Mouse (Mus musculus): ENCODE measurements around the gene Raly. TPM values are rescaled to one million over a fixed set of nuclear protein-coding genes. Genes with fewer than 3 reads are reported as not detected.

Raly gene
- polyA plus RNA-seq, 1 experiment from 2014 or later: 53.6 TPM

GRCm38 (mm10) chr2:154786776-154787175 lies 4.1 kb upstream of the Raly start:
- 70% methylated on average over 11 of the region's 11 CpGs for WGBS
- Histone ChIP-seq H3K27me3 (no peaks in the 10 kb centered on the region), H3K9ac (no peak overlapping the region), H3K36me3 (no peaks in the 10 kb centered on the region), H3K4me1 (0 out of 2 replicates have a peak, but pooled peaks cover 6% of the 10 kb centered on the region), H3K4me2 (no peak overlapping the region), H3K27ac (no peak overlapping the region), H3K4me3 (no peak overlapping the region), H3K9me3 (no peaks in the 10 kb centered on the region)
- ATAC-seq (ENCODE audit: insufficient number of reproducible peaks, low FRiP score, low TSS enrichment, low read depth): no peak

GRCm38 (mm10) chr2:154789381-154789780 lies 1.5 kb upstream of the Raly start:
- ATAC-seq (ENCODE audit: insufficient number of reproducible peaks, low FRiP score, low TSS enrichment, low read depth): no peak
- H3K36me3 ChIP-seq: no peaks in the 10 kb centered on the region
- H3K4me2 ChIP-seq: no peak overlapping the region
- peaks cover 21% of the 10 kb centered on the region for H3K4me1 ChIP-seq
- H3K27ac ChIP-seq: no peak overlapping the region
- 71% methylated on average over 6 of the region's 6 CpGs for WGBS
- H3K27me3 ChIP-seq: no peaks in the 10 kb centered on the region
- no peak overlapping the region for H3K4me3 ChIP-seq
- H3K9me3 ChIP-seq: no peaks in the 10 kb centered on the region
- no peak overlapping the region for H3K9ac ChIP-seq

- Histone ChIP-seq H3K4me1 (peaks cover 22% of the 10 kb centered on the region), H3K36me3 (no peaks in the 10 kb centered on the region), H3K9me3 (no peaks in the 10 kb centered on the region), H3K4me2 (peak overlapping the region; percentile 70), H3K27me3 (no peaks in the 10 kb centered on the region), H3K4me3 (peak overlapping the region; percentile 98), H3K27ac (peak overlapping the region; percentile 68), H3K9ac (0 out of 2 replicates have a peak overlapping the region, but pooled peaks have one; percentile 31)
- 7% methylated on average over 14 of the region's 14 CpGs for WGBS
- ATAC-seq (ENCODE audit: insufficient number of reproducible peaks, low FRiP score, low TSS enrichment, low read depth): no peak
Measured at GRCm38 (mm10) chr2:154789977-154790655, 780 bp upstream of the Raly start.

GRCm38 (mm10) chr2:154791661-154792642 lies 1.1 kb downstream of the Raly start:
- under 1% methylated on average over 62 of the region's 67 CpGs for WGBS

GRCm38 (mm10) chr2:154803372-154803771 lies 12.5 kb downstream of the Raly start:
- WGBS: 72% methylated on average over 1 of the region's 1 CpGs
- Histone ChIP-seq H3K27ac (no peak overlapping the region), H3K4me2 (no peak overlapping the region), H3K4me3 (no peak overlapping the region), H3K9ac (no peak overlapping the region), H3K27me3 (no peaks in the 10 kb centered on the region), H3K36me3 (0 out of 2 replicates have a peak, but pooled peaks cover 3% of the 10 kb centered on the region), H3K4me1 (peaks cover 14% of the 10 kb centered on the region), H3K9me3 (no peaks in the 10 kb centered on the region)
- no peak for ATAC-seq (ENCODE audit: insufficient number of reproducible peaks, low FRiP score, low TSS enrichment, low read depth)

More at GRCm38 (mm10) chr2:154791661-154792642, 1.1 kb downstream of the Raly start:
- peaks cover 25% of the 10 kb centered on the region for H3K4me1 ChIP-seq
- no peaks in the 10 kb centered on the region for H3K9me3 ChIP-seq
- 0 out of 2 replicates have a peak, but pooled peaks have one; percentile 2 for ATAC-seq (ENCODE audit: insufficient number of reproducible peaks, low FRiP score, low TSS enrichment, low read depth)
- H3K27ac ChIP-seq: peak overlapping the region; percentile 99
- H3K36me3 ChIP-seq: no peaks in the 10 kb centered on the region
- H3K9ac ChIP-seq: peak overlapping the region; percentile 98
- no peaks in the 10 kb centered on the region for H3K27me3 ChIP-seq
- peak overlapping the region; percentile 70 for H3K4me2 ChIP-seq
- peak overlapping the region; percentile 98 for H3K4me3 ChIP-seq

- H3K36me3 ChIP-seq: 0 out of 2 replicates have a peak, but pooled peaks cover 3% of the 10 kb centered on the region
- no peak overlapping the region for H3K9ac ChIP-seq
- no peak for ATAC-seq (ENCODE audit: insufficient number of reproducible peaks, low FRiP score, low TSS enrichment, low read depth)
Measured at GRCm38 (mm10) chr2:154803845-154804244, 12.9 kb downstream of the Raly start.

GRCm38 (mm10) chr2:154807689-154808088 lies 16.8 kb downstream of the Raly start:
- H3K27ac ChIP-seq: no peak overlapping the region
- peaks cover 36% of the 10 kb centered on the region for H3K4me1 ChIP-seq
- no peak overlapping the region for H3K4me3 ChIP-seq
- H3K9me3 ChIP-seq: no peaks in the 10 kb centered on the region
- no peaks in the 10 kb centered on the region for H3K27me3 ChIP-seq
- no peak overlapping the region for H3K4me2 ChIP-seq
- no peak overlapping the region for H3K9ac ChIP-seq
- 66% methylated on average over 1 of the region's 1 CpGs for WGBS
- no peaks in the 10 kb centered on the region for H3K36me3 ChIP-seq
- ATAC-seq (ENCODE audit: insufficient number of reproducible peaks, low FRiP score, low TSS enrichment, low read depth): no peak

More at GRCm38 (mm10) chr2:154803845-154804244, 12.9 kb downstream of the Raly start:
- Histone ChIP-seq H3K4me2 (no peak overlapping the region), H3K27me3 (no peaks in the 10 kb centered on the region), H3K4me1 (peaks cover 15% of the 10 kb centered on the region), H3K4me3 (no peak overlapping the region), H3K27ac (no peak overlapping the region), H3K9me3 (no peaks in the 10 kb centered on the region)
- WGBS: 69% methylated on average over 4 of the region's 4 CpGs

GRCm38 (mm10) chr2:154809107-154809762 lies 18.3 kb downstream of the Raly start:
- no peak overlapping the region for H3K4me2 ChIP-seq
- no peak for ATAC-seq (ENCODE audit: insufficient number of reproducible peaks, low FRiP score, low TSS enrichment, low read depth)

GRCm38 (mm10) chr2:154810821-154811220 lies 19.9 kb downstream of the Raly start:
- Histone ChIP-seq H3K4me3 (no peak overlapping the region), H3K27ac (no peak overlapping the region), H3K9me3 (no peaks in the 10 kb centered on the region), H3K4me2 (no peak overlapping the region), H3K36me3 (no peaks in the 10 kb centered on the region), H3K4me1 (peaks cover 33% of the 10 kb centered on the region), H3K27me3 (no peaks in the 10 kb centered on the region), H3K9ac (no peak overlapping the region)
- ATAC-seq (ENCODE audit: insufficient number of reproducible peaks, low FRiP score, low TSS enrichment, low read depth): no peak
- WGBS: 27% methylated on average over 1 of the region's 1 CpGs

More at GRCm38 (mm10) chr2:154809107-154809762, 18.3 kb downstream of the Raly start:
- no peaks in the 10 kb centered on the region for H3K27me3 ChIP-seq
- no peak overlapping the region for H3K4me3 ChIP-seq
- no peaks in the 10 kb centered on the region for H3K36me3 ChIP-seq
- 34% methylated on average over 1 of the region's 1 CpGs for WGBS
- no peak overlapping the region for H3K27ac ChIP-seq
- H3K4me1 ChIP-seq: peaks cover 33% of the 10 kb centered on the region
- H3K9ac ChIP-seq: no peak overlapping the region
- H3K9me3 ChIP-seq: no peaks in the 10 kb centered on the region

- no peak overlapping the region for H3K4me2 ChIP-seq
- no peak overlapping the region for H3K27ac ChIP-seq
- no peaks in the 10 kb centered on the region for H3K9me3 ChIP-seq
- peaks cover 36% of the 10 kb centered on the region for H3K4me1 ChIP-seq
- ATAC-seq (ENCODE audit: insufficient number of reproducible peaks, low FRiP score, low TSS enrichment, low read depth): no peak
- no peaks in the 10 kb centered on the region for H3K27me3 ChIP-seq
- 89% methylated on average over 2 of the region's 2 CpGs for WGBS
- no peak overlapping the region for H3K9ac ChIP-seq
- H3K36me3 ChIP-seq: no peaks in the 10 kb centered on the region
- no peak overlapping the region for H3K4me3 ChIP-seq
Measured at GRCm38 (mm10) chr2:154813426-154813825, 22.5 kb downstream of the Raly start.

GRCm38 (mm10) chr2:154817089-154817488 lies 26.2 kb downstream of the Raly start:
- H3K4me3 ChIP-seq: no peak overlapping the region
- H3K9ac ChIP-seq: no peak overlapping the region
- no peak overlapping the region for H3K27ac ChIP-seq
- no peaks in the 10 kb centered on the region for H3K9me3 ChIP-seq
- no peaks in the 10 kb centered on the region for H3K36me3 ChIP-seq
- H3K27me3 ChIP-seq: no peaks in the 10 kb centered on the region
- H3K4me2 ChIP-seq: no peak overlapping the region
- 41% methylated on average over 3 of the region's 3 CpGs for WGBS
- peaks cover 24% of the 10 kb centered on the region for H3K4me1 ChIP-seq
- no peak for ATAC-seq (ENCODE audit: insufficient number of reproducible peaks, low FRiP score, low TSS enrichment, low read depth)
